Mouse (Mus musculus): ENCODE results near the gene Mex3a. TPM values are rescaled to one million over a fixed set of nuclear protein-coding genes. Genes with fewer than 3 reads are reported as not detected.
A peak's percentile ranks its signal among the peaks of the same experiment; 100 is the strongest.

Gene Mex3a
- total RNA-seq, 2 experiments from 2014 or later, result 2.7 to 3.1 TPM

GRCm38 (mm10) chr3:88543651-88544410 lies 11.6 kb downstream of the Mex3a start:
- DNase-seq (ENCODE audit: low spot score in 2 of 2), result no peak

- no peak for DNase-seq (ENCODE audit: low spot score in 2 of 2)
Observed at GRCm38 (mm10) chr3:88544514-88544913, 12.3 kb downstream of the Mex3a start.

GRCm38 (mm10) chr3:88544955-88545591 lies 12.9 kb downstream of the Mex3a start:
- DNase-seq (ENCODE audit: low spot score in 2 of 2), result no peak

- DNase-seq (ENCODE audit: low spot score in 2 of 2), result no peak
Observed at GRCm38 (mm10) chr3:88546674-88547418, 14.7 kb downstream of the Mex3a start.

- no peak for DNase-seq (ENCODE audit: low spot score in 2 of 2)
Observed at GRCm38 (mm10) chr3:88548180-88548917, 16.2 kb downstream of the Mex3a start, which contains the start of gene Rab25. Rab25 (minus strand) TSS chr3:88548300.

GRCm38 (mm10) chr3:88551586-88551985 lies 19.4 kb downstream of the Mex3a start:
- no peak for DNase-seq (ENCODE audit: low spot score in 2 of 2)

GRCm38 (mm10) chr3:88552082-88552645 lies 20.0 kb downstream of the Mex3a start:
- DNase-seq (ENCODE audit: low spot score in 2 of 2), result no peak

- DNase-seq (ENCODE audit: low spot score in 2 of 2), result peak; percentile 98 to 99
Observed at GRCm38 (mm10) chr3:88552676-88553524, 20.7 kb downstream of the Mex3a start, which contains the start of gene Lamtor2. Lamtor2 (minus strand) TSS chr3:88553074.

GRCm38 (mm10) chr3:88553525-88553879 lies 21.3 kb downstream of the Mex3a start, which contains the start of gene Ubqln4:
Ubqln4 (plus strand) TSS chr3:88553758.
- DNase-seq (ENCODE audit: low spot score in 2 of 2), result peak; percentile 84 to 89

- DNase-seq (ENCODE audit: low spot score in 2 of 2), result peak; percentile 44 to 45
Observed at GRCm38 (mm10) chr3:88553880-88554586, 21.8 kb downstream of the Mex3a start.

- DNase-seq (ENCODE audit: low spot score in 2 of 2), result no peak
Observed at GRCm38 (mm10) chr3:88555069-88555605, 22.9 kb downstream of the Mex3a start.

- no peak for DNase-seq (ENCODE audit: low spot score in 2 of 2)
Observed at GRCm38 (mm10) chr3:88555731-88556130, 23.5 kb downstream of the Mex3a start.

GRCm38 (mm10) chr3:88556616-88557015 lies 24.4 kb downstream of the Mex3a start:
- DNase-seq (ENCODE audit: low spot score in 2 of 2), result no peak

GRCm38 (mm10) chr3:88559596-88559995 lies 27.4 kb downstream of the Mex3a start:
- DNase-seq (ENCODE audit: low spot score in 2 of 2), result no peak

GRCm38 (mm10) chr3:88561989-88562388 lies 29.8 kb downstream of the Mex3a start:
- no peak for DNase-seq (ENCODE audit: low spot score in 2 of 2)

- DNase-seq (ENCODE audit: low spot score in 2 of 2), result no peak
Observed at GRCm38 (mm10) chr3:88563442-88563841, 31.2 kb downstream of the Mex3a start.

GRCm38 (mm10) chr3:88563966-88564365 lies 31.8 kb downstream of the Mex3a start:
- DNase-seq (ENCODE audit: low spot score in 2 of 2), result no peak

- DNase-seq (ENCODE audit: low spot score in 2 of 2), result no peak
Observed at GRCm38 (mm10) chr3:88566116-88566515, 33.9 kb downstream of the Mex3a start.

GRCm38 (mm10) chr3:88566536-88567061 lies 34.4 kb downstream of the Mex3a start:
- DNase-seq (ENCODE audit: low spot score in 2 of 2), result no peak
